Mouse (Mus musculus) heart, postnatal 25 days (tissue): ENCODE data around the gene AI837181. TPM values are rescaled to one million over a fixed set of nuclear protein-coding genes. Genes with fewer than 3 reads are reported as not detected.

Source experiments
- DNase-seq: peaks from one replicate; pipeline ENCODE4 v3.0.0; 2022; ENCODE audit warnings: low spot score
- intact Hi-C: fragments of 180-260 bp; cut with DNase I; formaldehyde crosslinking; loops from one replicate; pipeline ENCODE4 v1.15.1; 2025
- total RNA-seq, 2 experiments: library from RNA; stranded (reverse); gene quantifications; 2 replicates each; pipeline ENCODE4 v1.2.3; 2021

AI837181 gene
- total RNA-seq, 2 experiments from 2014 or later, result 34.9 to 36.2 TPM

GRCm38 (mm10) chr19:5463791-5464562, 39.0 kb downstream of the AI837181 start:
- no peak for DNase-seq
- intact Hi-C loops, result loop anchor here (2.0 kb wide), 1 partner anchor 23 kb away; no protein-coding TSS in a partner anchor

- no peak for DNase-seq
- intact Hi-C loops, result loop anchor here (2.0 kb wide), 1 partner anchor 22 kb away; no protein-coding TSS in a partner anchor
Measured at GRCm38 (mm10) chr19:5465037-5465436, 40.1 kb downstream of the AI837181 start.

GRCm38 (mm10) chr19:5466916-5467500, 42.1 kb downstream of the AI837181 start:
- intact Hi-C loops, result no loop called here
- DNase-seq, result no peak

GRCm38 (mm10) chr19:5468374-5468773, 43.4 kb downstream of the AI837181 start, which contains the start of gene Ctsw:
TSS of gene Ctsw (minus strand) at chr19:5468507.
- intact Hi-C loops, result no loop called here
- DNase-seq, result no peak

GRCm38 (mm10) chr19:5471846-5472245, 46.9 kb downstream of the AI837181 start:
- intact Hi-C loops, result no loop called here

GRCm38 (mm10) chr19:5472857-5473256, 47.9 kb downstream of the AI837181 start:
- no peak for DNase-seq
- intact Hi-C loops, result no loop called here

More at GRCm38 (mm10) chr19:5471846-5472245, 46.9 kb downstream of the AI837181 start:
- DNase-seq, result no peak

- DNase-seq, result peak; percentile 78
- intact Hi-C loops, result no loop called here
Measured at GRCm38 (mm10) chr19:5473720-5474119, 48.8 kb downstream of the AI837181 start, which contains the start of gene Efemp2. TSS of gene Efemp2 (plus strand) at chr19:5473954.

- DNase-seq, result no peak
- intact Hi-C loops, result no loop called here
Measured at GRCm38 (mm10) chr19:5474281-5475068, 49.5 kb downstream of the AI837181 start.

- intact Hi-C loops, result no loop called here
- no peak for DNase-seq
Measured at GRCm38 (mm10) chr19:5475069-5475714, 50.2 kb downstream of the AI837181 start.

Other genes with a start within 250 kb of the AI837181 start
- 10 to 100 TPM; 21.1 TPM for gene Pacs1, start 152.0 kb upstream of the AI837181 start, total RNA-seq
- gene Sf3b2, start 129.7 kb upstream of the AI837181 start, total RNA-seq, result 100 to 1,000 TPM; 110 to 115 TPM
- 10 to 100 TPM; 24.5 to 25.7 TPM for gene Gal3st3, start 126.8 kb upstream of the AI837181 start, total RNA-seq
- gene Catsper1, start 89.4 kb upstream of the AI837181 start, total RNA-seq, result not detected
- 1 to 10 TPM; 7.4 to 9.6 TPM for gene Cst6, start 75.6 kb upstream of the AI837181 start, total RNA-seq
- gene Eif1ad, start 58.4 kb upstream of the AI837181 start, total RNA-seq, result 10 to 100 TPM; 17.6 to 19.4 TPM
- 100 to 1,000 TPM; 122 to 132 TPM for gene Banf1, start 58.0 kb upstream of the AI837181 start, total RNA-seq
- 10 to 100 TPM; 45.3 to 58.7 TPM for gene Sart1, start 36.4 kb upstream of the AI837181 start, total RNA-seq
- under 1 TPM; 0.28 to 0.88 TPM for gene Tsga10ip, start 22.6 kb upstream of the AI837181 start, total RNA-seq
- gene Drap1, start 165 bp upstream of the AI837181 start, total RNA-seq, result 100 to 1,000 TPM; 289 to 292 TPM
- not detected for gene Fosl1, start 22.4 kb downstream of the AI837181 start, total RNA-seq
- 10 to 100 TPM in 1 of 2 experiments, 1 to 10 TPM in 1; 7.8 to 11.9 TPM for gene Ccdc85b, start 32.8 kb downstream of the AI837181 start, total RNA-seq
- 10 to 100 TPM; 45.5 to 51.0 TPM for gene Fibp, start 35.5 kb downstream of the AI837181 start, total RNA-seq
- under 1 TPM in 1 of 2 experiments, not detected in 1; 0.45 TPM for gene Ctsw, start 43.4 kb downstream of the AI837181 start, total RNA-seq
- 10 to 100 TPM in 1 of 2 experiments, 1 to 10 TPM in 1; 9.9 to 10.3 TPM for gene Efemp2, start 48.8 kb downstream of the AI837181 start, total RNA-seq
- gene Mus81, start 63.3 kb downstream of the AI837181 start, total RNA-seq, result 10 to 100 TPM; 21.0 to 21.5 TPM
- 100 to 1,000 TPM; 209 to 212 TPM for gene Cfl1, start 65.3 kb downstream of the AI837181 start, total RNA-seq
- gene 1700020D05Rik, start 78.6 kb downstream of the AI837181 start, total RNA-seq, result 1 to 10 TPM in 1 of 2 experiments, under 1 TPM in 1; 0.78 to 1.0 TPM
- gene Snx32, start 85.4 kb downstream of the AI837181 start, total RNA-seq, result 1 to 10 TPM; 6.2 to 8.1 TPM
- not detected for gene Ovol1, start 135.5 kb downstream of the AI837181 start, total RNA-seq
- gene Ap5b1, start 142.9 kb downstream of the AI837181 start, total RNA-seq, result 1 to 10 TPM; 3.0 to 3.2 TPM
- 10 to 100 TPM; 43.7 to 49.7 TPM for gene Rnaseh2c, start 176.7 kb downstream of the AI837181 start, total RNA-seq
- gene Kat5, start 185.1 kb downstream of the AI837181 start, total RNA-seq, result 10 to 100 TPM; 24.8 to 26.5 TPM
- gene Rela, start 212.3 kb downstream of the AI837181 start, total RNA-seq, result 10 to 100 TPM; 22.7 to 29.9 TPM
- 10 to 100 TPM; 23.3 to 31.3 TPM for gene Sipa1, start 238.6 kb downstream of the AI837181 start, total RNA-seq